Mouse (Mus musculus) adrenal gland, adult 10 weeks (tissue): ENCODE data around the gene Ing4. TPM values are rescaled to one million over a fixed set of nuclear protein-coding genes. Genes with fewer than 3 reads are reported as not detected.

Experiments used
- polyA plus RNA-seq: library from polyadenylated mRNA; stranded (reverse); fragments of 350-450 nt; fragmentation: Illumina TruSeq; extraction: RNeasy Lipid Tissue Mini Kit (QIAGEN cat#74804); gene quantifications from one replicate; pipeline ENCODE4 v1.2.3, GENCODE M21; 2014; ENCODE audit warnings: low read depth, low replicate concordance

Gene Ing4
- polyA plus RNA-seq = 18.3 TPM

DNA sequence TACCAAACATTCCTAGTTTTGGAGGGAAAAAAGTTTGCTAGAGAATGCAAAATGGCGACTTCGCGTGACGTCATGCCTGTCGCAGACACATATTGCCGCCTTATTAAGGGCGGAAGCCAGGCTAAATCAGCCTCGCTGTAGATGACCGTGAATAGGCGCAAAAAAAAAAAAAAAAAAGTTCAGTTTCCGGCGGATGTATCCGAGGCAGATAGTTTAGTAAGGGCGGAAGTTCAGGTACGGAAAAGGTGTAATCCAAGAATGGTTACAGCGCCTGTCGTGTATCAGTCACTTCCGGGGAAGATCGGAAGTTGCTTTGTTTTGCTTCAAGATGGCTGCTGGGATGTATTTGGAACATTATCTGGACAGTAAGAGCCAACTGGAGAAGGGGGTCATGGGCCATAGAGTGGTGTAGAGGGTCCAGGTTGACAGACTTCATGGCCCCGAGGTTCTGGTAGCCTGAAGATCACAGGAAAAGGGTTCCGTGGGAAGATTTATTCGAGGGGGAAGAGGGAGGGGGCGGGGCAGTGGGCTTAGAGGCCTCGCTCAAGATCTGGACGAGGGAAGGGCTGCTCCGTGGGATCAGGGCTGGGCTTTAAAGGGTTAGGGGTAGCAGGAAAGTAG is at the start of gene Ing4:
Gene Ing4, plus strand, starts transcription at position 228 of the 621 bp plus-strand sequence.

GRCm38 (mm10) chr6:124996551-124997501 is 42.7 kb upstream of the Ing4 start, which contains the start of gene Pianp:
TSS of gene Pianp (plus strand) at chr6:124996694.

DNA sequence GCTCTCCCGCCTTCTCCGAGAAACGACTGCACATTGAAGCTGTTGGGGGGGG is 30.6 kb upstream of the Ing4 start, which contains the start of gene Zfp384:
Gene Zfp384, plus strand, starts transcription at position 17 of the 52 bp plus-strand sequence.

DNA sequence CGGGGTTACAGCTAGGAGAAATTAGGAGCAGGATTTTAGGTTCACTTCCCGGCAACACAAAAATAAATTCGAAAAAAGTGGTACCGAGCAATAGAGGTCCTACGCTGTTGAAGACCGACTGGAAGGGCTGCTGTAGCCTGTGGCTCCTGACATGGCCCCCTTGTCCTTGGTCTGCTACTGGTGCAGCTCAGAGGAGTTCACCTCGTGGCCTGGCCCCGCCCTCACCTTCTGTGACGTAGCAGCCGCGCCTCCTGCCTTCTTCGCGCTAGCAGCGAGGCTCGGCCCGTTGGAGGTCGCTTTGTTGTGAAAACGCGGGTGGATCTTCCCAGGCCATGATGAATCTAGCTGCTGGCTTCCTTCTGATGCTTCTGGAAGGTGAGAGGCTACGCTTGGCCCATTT is 10.1 kb downstream of the Ing4 start, which contains the start of gene Acrbp:
Gene Acrbp, plus strand, starts transcription at position 12 of the 400 bp plus-strand sequence.

GRCm38 (mm10) chr6:125067571-125067995 is 28.0 kb downstream of the Ing4 start, which contains the start of gene Lpar5:
TSS of gene Lpar5 (plus strand) at chr6:125067920.

DNA sequence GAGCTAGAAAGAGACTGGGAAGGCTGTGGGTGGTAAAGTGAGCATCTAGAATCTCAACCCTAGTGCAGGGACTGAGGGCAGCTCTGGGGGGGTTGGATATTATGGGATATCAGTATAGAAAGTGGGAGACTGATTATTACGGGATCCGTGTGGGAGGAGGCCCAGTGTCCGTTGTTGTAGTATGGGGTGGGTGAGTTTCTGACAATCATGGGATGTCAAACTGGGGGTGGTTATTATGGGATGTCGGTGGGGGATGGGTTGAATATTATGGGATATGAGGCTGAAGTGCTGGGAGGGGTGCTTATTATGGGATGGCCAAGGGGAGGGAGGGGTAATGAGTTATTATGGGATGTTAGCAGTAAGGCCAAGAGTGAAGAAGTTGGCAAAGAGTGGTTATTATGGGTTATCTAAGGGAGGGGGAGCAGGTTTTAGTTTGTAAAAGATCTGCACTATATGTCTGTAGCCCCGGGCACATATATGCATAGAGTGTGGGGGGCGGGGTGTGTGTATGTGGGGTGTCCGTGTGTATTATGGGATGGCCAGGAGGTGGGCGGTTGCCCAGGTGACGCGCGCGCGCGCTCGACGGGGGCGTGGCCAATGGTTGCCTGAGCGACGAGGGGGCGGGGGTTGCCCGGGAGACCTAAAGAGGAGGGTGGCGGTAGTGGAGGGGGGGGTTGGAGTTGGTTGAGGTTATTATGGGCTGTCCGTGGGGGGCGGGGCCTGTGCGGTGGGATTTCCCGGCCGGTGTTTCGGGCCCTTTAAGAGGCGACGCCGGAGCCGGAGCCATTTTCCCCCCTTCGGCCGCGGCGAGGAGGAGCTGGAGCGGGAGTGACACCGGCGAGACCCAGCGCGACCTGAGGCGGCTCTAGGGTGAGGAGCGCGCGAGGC is 56.1 kb downstream of the Ing4 start, which contains the start of gene Chd4:
Gene Chd4, plus strand, starts transcription at position 591 of the 888 bp plus-strand sequence.

Other genes with a start within 250 kb of the Ing4 start
- not detected for gene Spsb2, start 231.1 kb upstream of the Ing4 start, polyA plus RNA-seq
- 34.6 TPM for gene Tpi1, start 225.5 kb upstream of the Ing4 start, polyA plus RNA-seq
- gene Usp5, start 210.3 kb upstream of the Ing4 start, polyA plus RNA-seq = 34.7 TPM
- 1.5 TPM for gene Cdca3, start 210.2 kb upstream of the Ing4 start, polyA plus RNA-seq
- gene Gnb3, start 199.5 kb upstream of the Ing4 start, polyA plus RNA-seq = 0.35 TPM
- 0.93 TPM for gene P3h3, start 182.0 kb upstream of the Ing4 start, polyA plus RNA-seq
- not detected for gene Gpr162, start 175.8 kb upstream of the Ing4 start, polyA plus RNA-seq
- gene Cd4, start 151.5 kb upstream of the Ing4 start, polyA plus RNA-seq = 0.29 TPM
- gene Lag3, start 128.1 kb upstream of the Ing4 start, polyA plus RNA-seq = 0.29 TPM
- gene Ptms, start 119.7 kb upstream of the Ing4 start, polyA plus RNA-seq = 243 TPM
- gene Mlf2, start 108.4 kb upstream of the Ing4 start, polyA plus RNA-seq = 12.2 TPM
- 32.9 TPM for gene Cops7a, start 74.2 kb upstream of the Ing4 start, polyA plus RNA-seq
- not detected for gene Pianp, start 43.1 kb upstream of the Ing4 start, polyA plus RNA-seq
- gene Zfp384, start 30.6 kb upstream of the Ing4 start, polyA plus RNA-seq = 17.4 TPM
- gene Acrbp, start 9.9 kb downstream of the Ing4 start, polyA plus RNA-seq = not detected
- gene Lpar5, start 28.2 kb downstream of the Ing4 start, polyA plus RNA-seq = not detected
- gene Chd4, start 56.2 kb downstream of the Ing4 start, polyA plus RNA-seq = 75.2 TPM
- gene Nop2, start 92.1 kb downstream of the Ing4 start, polyA plus RNA-seq = 2.2 TPM
- gene Iffo1, start 105.5 kb downstream of the Ing4 start, polyA plus RNA-seq = 3.0 TPM
- 113 TPM for gene Gapdh, start 126.7 kb downstream of the Ing4 start, polyA plus RNA-seq
- 3.8 TPM for gene Ncapd2, start 151.9 kb downstream of the Ing4 start, polyA plus RNA-seq
- 150 TPM for gene Mrpl51, start 152.0 kb downstream of the Ing4 start, polyA plus RNA-seq
- gene Vamp1, start 175.8 kb downstream of the Ing4 start, polyA plus RNA-seq = 26.8 TPM
- gene Tapbpl, start 192.1 kb downstream of the Ing4 start, polyA plus RNA-seq = 2.8 TPM
- not detected for gene Cd27, start 197.2 kb downstream of the Ing4 start, polyA plus RNA-seq
- not detected for gene Tuba3a, start 246.3 kb downstream of the Ing4 start, polyA plus RNA-seq